Mouse (Mus musculus) lung, postnatal 0 days (tissue): Measurements from ENCODE around the gene Dnhd1.

Experiments
- CTCF ChIP-seq: IDR thresholded peaks from 2 replicates; pipeline ENCODE4 v1.5.1; 2016; ENCODE audit warnings: antibody characterized with exemption, mild to moderate bottlenecking
- EP300 ChIP-seq: IDR thresholded peaks from 2 replicates; pipeline ENCODE4 v1.6.1; 2016; ENCODE audit warnings: antibody characterized with exemption, mild to moderate bottlenecking, control low read depth

DNA sequence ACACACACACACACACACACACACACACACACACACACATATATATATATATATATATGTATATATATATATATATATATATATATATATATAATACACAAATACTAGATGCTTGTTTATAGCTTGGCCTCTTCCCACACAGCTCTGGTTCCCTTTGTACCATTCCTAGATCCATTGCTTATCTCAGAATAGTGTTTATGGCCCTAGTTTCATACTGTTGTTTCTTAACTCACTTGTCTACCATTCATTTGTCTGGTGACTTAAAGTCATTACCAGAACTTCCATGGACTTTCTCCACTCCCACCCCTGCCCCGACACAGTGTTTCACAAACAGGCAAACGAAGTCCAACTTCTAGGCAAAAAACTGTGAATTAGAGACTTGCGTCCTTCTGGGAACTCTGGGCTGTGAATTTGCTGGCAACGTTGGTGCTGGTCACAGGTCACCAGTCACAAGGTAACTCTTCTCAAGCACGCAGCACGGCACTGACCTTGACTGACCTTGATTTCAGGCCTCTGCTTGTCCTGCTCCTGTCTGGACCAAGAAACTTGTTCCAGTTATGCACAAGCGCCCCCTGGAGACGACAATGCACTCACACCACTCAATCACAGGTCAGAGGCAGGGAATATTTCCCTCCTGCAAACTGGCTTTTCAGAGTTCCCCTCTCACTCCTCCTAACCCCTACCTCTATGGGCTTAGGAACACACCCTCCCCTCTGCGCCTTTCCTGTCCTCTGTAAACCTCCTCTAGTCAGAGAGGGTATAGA is 47.6 kb upstream of the Dnhd1 start:
- TF ChIP-seq CTCF (peak; percentile 91), EP300 (no peak)
